Mouse (Mus musculus): Measurements from ENCODE around the gene D430041D05Rik.

- TF ChIP-seq POLR2A (IDR thresholded peaks at IDR 0.05; ENCODE audit: low read depth, low read length) (no peak), CTCF (IDR thresholded peaks at IDR 0.05; ENCODE audit: borderline replicate concordance, insufficient read depth, low read length) (no peak)
Measured at GRCm38 (mm10) chr2:104209408-104209807, 201.4 kb downstream of the D430041D05Rik start.
